Mouse (Mus musculus) testis, adult 2 months (tissue): ENCODE results near the gene Il21r.

Experiments used
- CTCF ChIP-seq: fragments of 200-500 bp; IDR thresholded peaks from 2 replicates; pipeline ENCODE4 v1.5.1; 2012; ENCODE audit warnings: low read depth, mild to moderate bottlenecking, inconsistent platforms, low read length, moderate library complexity; ENCODE audit not compliant: control insufficient read depth, insufficient read depth, insufficient replicate concordance
- POLR2A ChIP-seq: fragments of 200-500 bp; IDR thresholded peaks from 2 replicates; pipeline ENCODE4 v1.6.1; 2012; ENCODE audit warnings: low read depth, mild to moderate bottlenecking, inconsistent platforms, low read length, moderate library complexity; ENCODE audit not compliant: control insufficient read depth

GRCm38 (mm10) chr7:125584005-125584369, 19.2 kb upstream of the Il21r start:
- no peak for TF ChIP-seq CTCF
- TF ChIP-seq POLR2A, result no peak
